Mouse (Mus musculus) bone marrow macrophage, adult 2 months (primary cell): ENCODE measurements at regions not wholly inside any gene's neighbourhood (a gene's known extent, or its start where the extent isn't known, plus 50 kb on each side); places are given as distances from the start of the nearest gene placed in this dataset.

Experiments used
- H3K27ac ChIP-seq: 2 replicates; pipeline ENCODE4 v1.5.1; 2012; ENCODE audit warnings: low read depth, low read length; ENCODE audit not compliant: insufficient read depth
- H3K4me1 ChIP-seq: 2 replicates; pipeline ENCODE4 v1.6.1; 2012; ENCODE audit warnings: low read length; ENCODE audit not compliant: control insufficient read depth, insufficient read depth
- H3K4me3 ChIP-seq: 2 replicates; pipeline ENCODE4 v1.5.1; 2012; ENCODE audit warnings: mild to moderate bottlenecking, low read length, moderate library complexity; ENCODE audit not compliant: insufficient read depth
- CTCF ChIP-seq: IDR thresholded peaks from 2 replicates; pipeline ENCODE4 v1.5.1; 2012; ENCODE audit warnings: low read depth, mild to moderate bottlenecking, low read length, moderate library complexity
- POLR2A ChIP-seq: IDR thresholded peaks from 2 replicates; pipeline ENCODE4 v1.6.1; 2012; ENCODE audit warnings: mild to moderate bottlenecking, low read depth, low read length, borderline replicate concordance

- TF ChIP-seq POLR2A (no peak), CTCF (no peak)
- Histone ChIP-seq H3K4me3 (no peak overlapping the region), H3K27ac (no peak overlapping the region), H3K4me1 (peaks cover 6% of the 10 kb centered on the region)
Observed at GRCm38 (mm10) chr17:89460438-89460837, 260.0 kb upstream of the Fshr start.

- H3K27ac ChIP-seq, result peak overlapping the region; percentile 59
- peaks cover 22% of the 10 kb centered on the region for H3K4me1 ChIP-seq
- H3K4me3 ChIP-seq, result no peak overlapping the region
- TF ChIP-seq POLR2A (no peak), CTCF (no peak)
Observed at GRCm38 (mm10) chr17:89454301-89454700, 253.8 kb upstream of the Fshr start.

GRCm38 (mm10) chr17:89450724-89451123 lies 250.2 kb upstream of the Fshr start:
- peaks cover 18% of the 10 kb centered on the region for H3K4me1 ChIP-seq
- no peak overlapping the region for H3K4me3 ChIP-seq
- no peak for TF ChIP-seq CTCF
- TF ChIP-seq POLR2A, result no peak
- peak overlapping the region; percentile 79 for H3K27ac ChIP-seq

- Histone ChIP-seq H3K4me1 (peaks cover 12% of the 10 kb centered on the region), H3K27ac (no peak overlapping the region)
- TF ChIP-seq CTCF (no peak), POLR2A (no peak)
Observed at GRCm38 (mm10) chr17:89449391-89449790, 248.9 kb upstream of the Fshr start.

GRCm38 (mm10) chr17:89434288-89434687 lies 233.8 kb upstream of the Fshr start:
- Histone ChIP-seq H3K27ac (no peak overlapping the region), H3K4me1 (no peaks in the 10 kb centered on the region)
- TF ChIP-seq CTCF (no peak), POLR2A (no peak)

More at GRCm38 (mm10) chr17:89449391-89449790, 248.9 kb upstream of the Fshr start:
- H3K4me3 ChIP-seq, result no peak overlapping the region

GRCm38 (mm10) chr17:89410026-89410425 lies 209.6 kb upstream of the Fshr start:
- TF ChIP-seq CTCF, result no peak
- TF ChIP-seq POLR2A, result no peak
- H3K4me1 ChIP-seq, result no peaks in the 10 kb centered on the region
- no peak overlapping the region for H3K27ac ChIP-seq
- no peak overlapping the region for H3K4me3 ChIP-seq

More at GRCm38 (mm10) chr17:89434288-89434687, 233.8 kb upstream of the Fshr start:
- no peak overlapping the region for H3K4me3 ChIP-seq

GRCm38 (mm10) chr17:89405589-89405988 lies 205.1 kb upstream of the Fshr start:
- H3K4me3 ChIP-seq, result no peak overlapping the region
- TF ChIP-seq CTCF, result no peak
- no peak for TF ChIP-seq POLR2A
- no peak overlapping the region for H3K27ac ChIP-seq
- H3K4me1 ChIP-seq, result no peaks in the 10 kb centered on the region

GRCm38 (mm10) chr17:89357241-89357640 lies 156.8 kb upstream of the Fshr start:
- no peak overlapping the region for H3K4me3 ChIP-seq
- H3K4me1 ChIP-seq, result no peaks in the 10 kb centered on the region
- TF ChIP-seq CTCF (no peak), POLR2A (no peak)
- H3K27ac ChIP-seq, result no peak overlapping the region

GRCm38 (mm10) chr17:89340497-89341205 lies 140.2 kb upstream of the Fshr start:
- TF ChIP-seq CTCF (no peak), POLR2A (no peak)
- Histone ChIP-seq H3K27ac (no peak overlapping the region), H3K4me3 (no peak overlapping the region), H3K4me1 (no peaks in the 10 kb centered on the region)

GRCm38 (mm10) chr17:89319602-89320288 lies 119.3 kb upstream of the Fshr start:
- Histone ChIP-seq H3K27ac (no peak overlapping the region), H3K4me1 (no peaks in the 10 kb centered on the region), H3K4me3 (no peak overlapping the region)
- TF ChIP-seq CTCF, result no peak
- no peak for TF ChIP-seq POLR2A
